Mouse (Mus musculus): ENCODE measurements around the gene Dpf1. TPM values are rescaled to one million over a fixed set of nuclear protein-coding genes. Genes with fewer than 3 reads are reported as not detected.

Dpf1 gene
- total RNA-seq, 2 experiments from 2014 or later, result 100 to 111 TPM

- DNase-seq (ENCODE audit: extremely low spot score in 1 of 2, low spot score in 1 of 2), result peak; percentile 85 to 93
These were observed 3.8 kb downstream of the Dpf1 start for GRCm38 (mm10) chr7:29307350-29308104.

GRCm38 (mm10) chr7:29309221-29309721, 5.5 kb downstream of the Dpf1 start:
- peak in 1 of 2 experiments; percentile 51 for DNase-seq (ENCODE audit: extremely low spot score in 1 of 2, low spot score in 1 of 2)

- DNase-seq (ENCODE audit: extremely low spot score in 1 of 2, low spot score in 1 of 2), result no peak
These were observed 6.0 kb downstream of the Dpf1 start for GRCm38 (mm10) chr7:29309749-29310148.

- peak; percentile 22 to 51 for DNase-seq (ENCODE audit: extremely low spot score in 1 of 2, low spot score in 1 of 2)
These were observed 9.3 kb downstream of the Dpf1 start for GRCm38 (mm10) chr7:29313051-29313450.

- no peak for DNase-seq (ENCODE audit: extremely low spot score in 1 of 2, low spot score in 1 of 2)
These were observed 10.0 kb downstream of the Dpf1 start for GRCm38 (mm10) chr7:29313572-29314261.

GRCm38 (mm10) chr7:29314844-29315628, 11.3 kb downstream of the Dpf1 start:
- DNase-seq (ENCODE audit: extremely low spot score in 1 of 2, low spot score in 1 of 2), result peak; percentile 36 to 54

GRCm38 (mm10) chr7:29316137-29316734, 12.5 kb downstream of the Dpf1 start:
- DNase-seq (ENCODE audit: extremely low spot score in 1 of 2, low spot score in 1 of 2), result peak in 1 of 2 experiments; percentile 24

- DNase-seq (ENCODE audit: extremely low spot score in 1 of 2, low spot score in 1 of 2), result peak; percentile 61 to 64
These were observed 13.2 kb downstream of the Dpf1 start for GRCm38 (mm10) chr7:29316976-29317375.

- peak in 1 of 2 experiments; percentile 42 for DNase-seq (ENCODE audit: extremely low spot score in 1 of 2, low spot score in 1 of 2)
These were observed 13.8 kb downstream of the Dpf1 start for GRCm38 (mm10) chr7:29317558-29317957.

- peak in 1 of 2 experiments; percentile 50 for DNase-seq (ENCODE audit: extremely low spot score in 1 of 2, low spot score in 1 of 2)
These were observed 14.6 kb downstream of the Dpf1 start for GRCm38 (mm10) chr7:29318115-29318911.

GRCm38 (mm10) chr7:29319337-29320307, 15.9 kb downstream of the Dpf1 start:
- DNase-seq (ENCODE audit: extremely low spot score in 1 of 2, low spot score in 1 of 2), result no peak

GRCm38 (mm10) chr7:29327087-29327486, 23.3 kb downstream of the Dpf1 start:
- no peak for DNase-seq (ENCODE audit: extremely low spot score in 1 of 2, low spot score in 1 of 2)

- no peak for DNase-seq (ENCODE audit: extremely low spot score in 1 of 2, low spot score in 1 of 2)
These were observed 25.2 kb downstream of the Dpf1 start for GRCm38 (mm10) chr7:29328984-29329383.

- DNase-seq (ENCODE audit: extremely low spot score in 1 of 2, low spot score in 1 of 2), result no peak
These were observed 30.4 kb downstream of the Dpf1 start for GRCm38 (mm10) chr7:29334156-29334555.

GRCm38 (mm10) chr7:29335276-29335675, 31.5 kb downstream of the Dpf1 start:
- DNase-seq (ENCODE audit: extremely low spot score in 1 of 2, low spot score in 1 of 2), result no peak

- no peak for DNase-seq (ENCODE audit: extremely low spot score in 1 of 2, low spot score in 1 of 2)
These were observed 32.3 kb downstream of the Dpf1 start for GRCm38 (mm10) chr7:29335841-29336671.

GRCm38 (mm10) chr7:29336795-29337319, 33.1 kb downstream of the Dpf1 start:
- DNase-seq (ENCODE audit: extremely low spot score in 1 of 2, low spot score in 1 of 2), result no peak
